Mouse (Mus musculus) hindbrain, embryonic 14.5 days (tissue): ENCODE data around the gene Stx18. TPM values are rescaled to one million over a fixed set of nuclear protein-coding genes. Genes with fewer than 3 reads are reported as not detected.

Experiments used
- ATAC-seq: fragments of 200-750 bp; cut with Nextera tagmentation; 2 replicates; pipeline ENCODE4 v1.8.0; 2017; ENCODE audit warnings: moderate number of reproducible peaks, mild to moderate bottlenecking, moderate TSS enrichment, moderate library complexity; ENCODE audit not compliant: low FRiP score
- DNase-seq: peaks from one replicate; pipeline ENCODE4 v3.0.0-alpha.2; 2015; ENCODE audit warnings: low spot score
- H3K27ac ChIP-seq: fragments of 300-500 bp; sonication (generic); 2 replicates; pipeline ENCODE4 v1.5.1; 2014; ENCODE audit warnings: mild to moderate bottlenecking, moderate library complexity
- H3K27me3 ChIP-seq: fragments of 300-500 bp; sonication (generic); 2 replicates; pipeline ENCODE4 v1.6.1; 2014; ENCODE audit warnings: mild to moderate bottlenecking, low read length, mixed read lengths; ENCODE audit not compliant: control insufficient read depth, insufficient read depth
- H3K36me3 ChIP-seq: fragments of 300-500 bp; sonication (generic); replicated peaks from 2 replicates; pipeline ENCODE4 v1.6.1; 2014; ENCODE audit not compliant: control insufficient read depth, insufficient read depth
- H3K4me1 ChIP-seq: fragments of 300-500 bp; sonication (generic); replicated peaks from 2 replicates; pipeline ENCODE4 v1.6.1; 2014; ENCODE audit warnings: antibody characterized with exemption, low read length, mixed read lengths; ENCODE audit not compliant: control insufficient read depth, insufficient read depth
- H3K4me2 ChIP-seq: fragments of 300-500 bp; sonication (generic); replicated peaks from 2 replicates; pipeline ENCODE4 v1.6.1; 2014; ENCODE audit warnings: mild to moderate bottlenecking, moderate library complexity
- H3K4me3 ChIP-seq: fragments of 300-500 bp; sonication (generic); replicated peaks from 2 replicates; pipeline ENCODE4 v1.5.1; 2014; ENCODE audit warnings: mild to moderate bottlenecking, low read length
- H3K9ac ChIP-seq: fragments of 300-500 bp; sonication (generic); 2 replicates; pipeline ENCODE4 v1.6.1; 2014
- H3K9me3 ChIP-seq: fragments of 300-500 bp; sonication (generic); 2 replicates; pipeline ENCODE4 v1.6.1; 2016; ENCODE audit warnings: low read length; ENCODE audit not compliant: control insufficient read depth
- WGBS: fragments of 180-500 bp; shearing (Covaris S2); extraction: QIAGEN DNeasy Blood & Tissue Kit; methylation state at CpG from one replicate; pipeline ENCODE4 v1.1.7; 2014; 5-methylcytosine and 5-hydroxymethylcytosine counted together
- polyA plus RNA-seq: library from polyadenylated mRNA; unstranded; fragments of >200 nt; fragmentation: Nextera tagmentation; extraction: Ambion mirVana; gene quantifications from 2 replicates; pipeline ENCODE4 v1.2.1, GENCODE M21; 2014

The Stx18 gene
- polyA plus RNA-seq, 1 experiment from 2014 or later, result 38.5 TPM

- 96% methylated on average over 6 of the region's 6 CpGs for WGBS
- no peak for ATAC-seq
- H3K36me3 ChIP-seq, result peaks cover 100% of the 10 kb centered on the region
- H3K9ac ChIP-seq, result no peak overlapping the region
- no peak for DNase-seq
- H3K4me2 ChIP-seq, result no peak overlapping the region
- H3K9me3 ChIP-seq, result no peaks in the 10 kb centered on the region
- H3K4me1 ChIP-seq, result peaks cover 2% of the 10 kb centered on the region; the same call in 1 of the 2 replicates
- H3K27ac ChIP-seq, result no peak overlapping the region
- H3K4me3 ChIP-seq, result no peak overlapping the region
- H3K27me3 ChIP-seq, result no peaks in the 10 kb centered on the region
Measured at GRCm38 (mm10) chr5:38140893-38141292, 102.4 kb downstream of the Stx18 start.

- Histone ChIP-seq H3K4me2 (no peak overlapping the region), H3K27me3 (no peaks in the 10 kb centered on the region), H3K27ac (no peak overlapping the region), H3K9me3 (no peaks in the 10 kb centered on the region), H3K4me3 (no peak overlapping the region), H3K9ac (no peak overlapping the region), H3K36me3 (peaks cover 100% of the 10 kb centered on the region), H3K4me1 (peaks cover 21% of the 10 kb centered on the region)
- 86% methylated on average over 6 of the region's 6 CpGs for WGBS
- ATAC-seq, result no peak
- DNase-seq, result no peak
Measured at GRCm38 (mm10) chr5:38146524-38146923, 108.0 kb downstream of the Stx18 start.

GRCm38 (mm10) chr5:38151264-38151663, 112.7 kb downstream of the Stx18 start:
- H3K27me3 ChIP-seq, result no peaks in the 10 kb centered on the region
- 0 out of 2 replicates have a peak overlapping the region, but pooled peaks have one; percentile 1 for H3K9ac ChIP-seq
- H3K27ac ChIP-seq, result no peak overlapping the region
- DNase-seq (no peak), ATAC-seq (no peak)
- H3K4me3 ChIP-seq, result no peak overlapping the region
- no peaks in the 10 kb centered on the region for H3K9me3 ChIP-seq
- peaks cover 60% of the 10 kb centered on the region for H3K4me1 ChIP-seq
- H3K36me3 ChIP-seq, result peaks cover 100% of the 10 kb centered on the region
- peak overlapping the region; percentile 24; the same call in 1 of the 2 replicates for H3K4me2 ChIP-seq
- 40% methylated on average over 3 of the region's 3 CpGs for WGBS

GRCm38 (mm10) chr5:38152201-38153108, 113.9 kb downstream of the Stx18 start:
- H3K4me3 ChIP-seq, result no peak overlapping the region
- no peaks in the 10 kb centered on the region for H3K9me3 ChIP-seq
- no peak overlapping the region for H3K27ac ChIP-seq
- WGBS, result 59% methylated on average over 10 of the region's 10 CpGs
- no peak for DNase-seq
- H3K9ac ChIP-seq, result 0 out of 2 replicates have a peak overlapping the region, but pooled peaks have one; percentile 12
- peak overlapping the region; percentile 27 for H3K4me2 ChIP-seq
- H3K36me3 ChIP-seq, result peaks cover 100% of the 10 kb centered on the region
- peaks cover 66% of the 10 kb centered on the region for H3K4me1 ChIP-seq
- H3K27me3 ChIP-seq, result no peaks in the 10 kb centered on the region
- no peak for ATAC-seq

- DNase-seq, result no peak
- Histone ChIP-seq H3K36me3 (peaks cover 92% of the 10 kb centered on the region), H3K27me3 (no peaks in the 10 kb centered on the region), H3K9ac (0 out of 2 replicates have a peak overlapping the region, but pooled peaks have one; percentile 7), H3K27ac (no peak overlapping the region), H3K4me1 (peaks cover 69% of the 10 kb centered on the region), H3K9me3 (no peaks in the 10 kb centered on the region), H3K4me3 (no peak overlapping the region), H3K4me2 (peak overlapping the region; percentile 27)
- WGBS, result 88% methylated on average over 5 of the region's 5 CpGs
- ATAC-seq, result no peak
Measured at GRCm38 (mm10) chr5:38153636-38154035, 115.1 kb downstream of the Stx18 start.

GRCm38 (mm10) chr5:38157481-38158020, 119.0 kb downstream of the Stx18 start:
- peak overlapping the region; percentile 100 for H3K9ac ChIP-seq
- 39% methylated on average over 9 of the region's 9 CpGs for WGBS
- peak overlapping the region; percentile 94 for H3K4me3 ChIP-seq
- ATAC-seq (no peak), DNase-seq (no peak)
- H3K9me3 ChIP-seq, result no peaks in the 10 kb centered on the region
- peaks cover 58% of the 10 kb centered on the region for H3K4me1 ChIP-seq
- H3K27me3 ChIP-seq, result no peaks in the 10 kb centered on the region
- H3K27ac ChIP-seq, result peak overlapping the region; percentile 99
- peak overlapping the region; percentile 94 for H3K4me2 ChIP-seq
- H3K36me3 ChIP-seq, result peaks cover 53% of the 10 kb centered on the region

- Histone ChIP-seq H3K9ac (peak overlapping the region; percentile 100), H3K4me2 (peak overlapping the region; percentile 94), H3K36me3 (peaks cover 43% of the 10 kb centered on the region), H3K4me1 (peaks cover 48% of the 10 kb centered on the region), H3K4me3 (peak overlapping the region; percentile 94), H3K27me3 (no peaks in the 10 kb centered on the region), H3K9me3 (no peaks in the 10 kb centered on the region), H3K27ac (peak overlapping the region; percentile 99)
- ATAC-seq, result peak; percentile 51
- DNase-seq, result peak; percentile 66
- under 1% methylated on average over 17 of the region's 17 CpGs for WGBS
Measured at GRCm38 (mm10) chr5:38158501-38158946, 120.0 kb downstream of the Stx18 start.

GRCm38 (mm10) chr5:38158947-38159633, 120.5 kb downstream of the Stx18 start:
- Histone ChIP-seq H3K27me3 (no peaks in the 10 kb centered on the region), H3K4me2 (peak overlapping the region; percentile 94), H3K27ac (peak overlapping the region; percentile 99), H3K36me3 (peaks cover 38% of the 10 kb centered on the region), H3K4me1 (peaks cover 43% of the 10 kb centered on the region), H3K9ac (peak overlapping the region; percentile 100), H3K4me3 (peak overlapping the region; percentile 94), H3K9me3 (no peaks in the 10 kb centered on the region)
- peak; percentile 82 for ATAC-seq
- under 1% methylated on average over 75 of the region's 79 CpGs for WGBS
- peak; percentile 91 for DNase-seq
